Mouse (Mus musculus) testis, adult 2 months (tissue): ENCODE data around the gene Ptpn6.

Source experiments
- CTCF ChIP-seq: fragments of 200-500 bp; IDR thresholded peaks from 2 replicates; pipeline ENCODE4 v1.5.1; 2012; ENCODE audit warnings: low read depth, mild to moderate bottlenecking, inconsistent platforms, low read length, moderate library complexity; ENCODE audit not compliant: control insufficient read depth, insufficient read depth, insufficient replicate concordance
- POLR2A ChIP-seq: fragments of 200-500 bp; IDR thresholded peaks from 2 replicates; pipeline ENCODE4 v1.6.1; 2012; ENCODE audit warnings: low read depth, mild to moderate bottlenecking, inconsistent platforms, low read length, moderate library complexity; ENCODE audit not compliant: control insufficient read depth

DNA sequence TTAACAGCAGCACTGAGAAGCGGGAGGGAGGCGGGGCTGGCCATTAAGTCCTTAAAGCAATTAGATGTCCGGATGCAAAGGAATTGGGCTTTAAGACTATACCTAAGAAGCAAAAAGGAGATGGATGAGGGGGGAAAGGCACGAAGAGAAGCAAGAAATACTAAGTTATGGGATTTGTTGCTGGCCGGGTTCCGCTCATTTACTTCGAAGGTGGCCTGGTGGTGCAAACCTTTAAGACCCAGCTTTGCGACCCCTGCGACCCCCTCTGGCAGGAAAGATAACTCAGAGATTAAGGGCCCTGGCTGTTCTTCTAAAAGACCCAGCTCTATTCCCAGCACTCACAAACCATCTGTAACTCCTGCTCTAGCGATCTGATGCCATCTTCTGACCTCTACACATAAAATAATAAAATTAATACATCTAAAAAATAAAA, 41.5 kb upstream of the Ptpn6 start:
- TF ChIP-seq POLR2A (no peak), CTCF (no peak)
